Mouse (Mus musculus): ENCODE measurements around the gene Stox2. TPM values are rescaled to one million over a fixed set of nuclear protein-coding genes. Genes with fewer than 3 reads are reported as not detected.

The Stox2 gene
- polyA plus RNA-seq, 1 experiment, result 1.4 TPM

- Histone ChIP-seq H3K36me3 (ENCODE audit: control insufficient read depth, insufficient read depth, low read length) (no peaks in the 10 kb centered on the region), H3K4me3 (ENCODE audit: low read depth, low read length) (no peak overlapping the region), H3K4me1 (ENCODE audit: control insufficient read depth, insufficient read depth, insufficient read length, low read length) (no peaks in the 10 kb centered on the region), H3K27ac (ENCODE audit: insufficient read depth, low read depth, low read length) (no peak overlapping the region), H3K27me3 (ENCODE audit: control insufficient read depth, insufficient read depth, low read length) (no peaks in the 10 kb centered on the region)
- 70% methylated on average over 4 of the region's 4 CpGs for WGBS
- TF ChIP-seq CTCF (IDR thresholded peaks at IDR 0.05; ENCODE audit: extremely low read depth, insufficient read length, insufficient replicate concordance, low read depth, low read length) (no peak), POLR2A (IDR thresholded peaks at IDR 0.05; ENCODE audit: low read depth, low read length) (no peak)
These were observed 237.9 kb downstream of the Stox2 start for GRCm38 (mm10) chr8:47208246-47208645.

- TF ChIP-seq CTCF (IDR thresholded peaks at IDR 0.05; ENCODE audit: extremely low read depth, insufficient read length, insufficient replicate concordance, low read depth, low read length), result no peak
- TF ChIP-seq POLR2A (IDR thresholded peaks at IDR 0.05; ENCODE audit: low read depth, low read length), result no peak
- Histone ChIP-seq H3K4me1 (ENCODE audit: control insufficient read depth, insufficient read depth, insufficient read length, low read length) (no peaks in the 10 kb centered on the region), H3K4me3 (ENCODE audit: low read depth, low read length) (no peak overlapping the region), H3K36me3 (ENCODE audit: control insufficient read depth, insufficient read depth, low read length) (no peaks in the 10 kb centered on the region), H3K27me3 (ENCODE audit: control insufficient read depth, insufficient read depth, low read length) (no peaks in the 10 kb centered on the region), H3K27ac (ENCODE audit: insufficient read depth, low read depth, low read length) (no peak overlapping the region)
- 75% methylated on average over 8 of the region's 8 CpGs for WGBS
These were observed 239.4 kb downstream of the Stox2 start for GRCm38 (mm10) chr8:47206640-47207237.

GRCm38 (mm10) chr8:47205472-47205871, 240.7 kb downstream of the Stox2 start:
- Histone ChIP-seq H3K4me3 (ENCODE audit: low read depth, low read length) (no peak overlapping the region), H3K27me3 (ENCODE audit: control insufficient read depth, insufficient read depth, low read length) (no peaks in the 10 kb centered on the region), H3K36me3 (ENCODE audit: control insufficient read depth, insufficient read depth, low read length) (no peaks in the 10 kb centered on the region), H3K4me1 (ENCODE audit: control insufficient read depth, insufficient read depth, insufficient read length, low read length) (no peaks in the 10 kb centered on the region), H3K27ac (ENCODE audit: insufficient read depth, low read depth, low read length) (no peak overlapping the region)
- TF ChIP-seq CTCF (IDR thresholded peaks at IDR 0.05; ENCODE audit: extremely low read depth, insufficient read length, insufficient replicate concordance, low read depth, low read length), result no peak
- no peak for TF ChIP-seq POLR2A (IDR thresholded peaks at IDR 0.05; ENCODE audit: low read depth, low read length)
- WGBS, result 78% methylated on average over 5 of the region's 5 CpGs

GRCm38 (mm10) chr8:47196391-47196790, 249.8 kb downstream of the Stox2 start:
- H3K27ac ChIP-seq (ENCODE audit: insufficient read depth, low read depth, low read length), result no peak overlapping the region
- H3K27me3 ChIP-seq (ENCODE audit: control insufficient read depth, insufficient read depth, low read length), result no peaks in the 10 kb centered on the region
- no peak for TF ChIP-seq CTCF (IDR thresholded peaks at IDR 0.05; ENCODE audit: extremely low read depth, insufficient read length, insufficient replicate concordance, low read depth, low read length)
- no peak for TF ChIP-seq POLR2A (IDR thresholded peaks at IDR 0.05; ENCODE audit: low read depth, low read length)
- no peaks in the 10 kb centered on the region for H3K4me1 ChIP-seq (ENCODE audit: control insufficient read depth, insufficient read depth, insufficient read length, low read length)
- 91% methylated on average over 1 of the region's 1 CpGs for WGBS
- no peak overlapping the region for H3K4me3 ChIP-seq (ENCODE audit: low read depth, low read length)
- H3K36me3 ChIP-seq (ENCODE audit: control insufficient read depth, insufficient read depth, low read length), result peaks cover 1% of the 10 kb centered on the region; the same call in 1 of the 2 replicates

GRCm38 (mm10) chr8:47193321-47193996, 252.7 kb downstream of the Stox2 start:
- peaks cover 1% of the 10 kb centered on the region; the same call in 1 of the 2 replicates for H3K36me3 ChIP-seq (ENCODE audit: control insufficient read depth, insufficient read depth, low read length)

GRCm38 (mm10) chr8:47191444-47192365, 254.5 kb downstream of the Stox2 start:
- Histone ChIP-seq H3K27ac (ENCODE audit: insufficient read depth, low read depth, low read length) (no peak overlapping the region), H3K4me1 (ENCODE audit: control insufficient read depth, insufficient read depth, insufficient read length, low read length) (no peaks in the 10 kb centered on the region), H3K4me3 (ENCODE audit: low read depth, low read length) (peak overlapping the region; percentile 16; the same call in 1 of the 2 replicates), H3K36me3 (ENCODE audit: control insufficient read depth, insufficient read depth, low read length) (peaks cover 1% of the 10 kb centered on the region; the same call in 1 of the 2 replicates), H3K27me3 (ENCODE audit: control insufficient read depth, insufficient read depth, low read length) (no peaks in the 10 kb centered on the region)
- TF ChIP-seq POLR2A (IDR thresholded peaks at IDR 0.05; ENCODE audit: low read depth, low read length) (no peak), CTCF (IDR thresholded peaks at IDR 0.05; ENCODE audit: extremely low read depth, insufficient read length, insufficient replicate concordance, low read depth, low read length) (no peak)
- 86% methylated on average over 18 of the region's 18 CpGs for WGBS

More at GRCm38 (mm10) chr8:47193321-47193996, 252.7 kb downstream of the Stox2 start:
- TF ChIP-seq POLR2A (IDR thresholded peaks at IDR 0.05; ENCODE audit: low read depth, low read length) (no peak), CTCF (IDR thresholded peaks at IDR 0.05; ENCODE audit: extremely low read depth, insufficient read length, insufficient replicate concordance, low read depth, low read length) (no peak)
- no peaks in the 10 kb centered on the region for H3K27me3 ChIP-seq (ENCODE audit: control insufficient read depth, insufficient read depth, low read length)
- H3K27ac ChIP-seq (ENCODE audit: insufficient read depth, low read depth, low read length), result no peak overlapping the region
- WGBS, result 92% methylated on average over 29 of the region's 29 CpGs
- H3K4me1 ChIP-seq (ENCODE audit: control insufficient read depth, insufficient read depth, insufficient read length, low read length), result no peaks in the 10 kb centered on the region
- no peak overlapping the region for H3K4me3 ChIP-seq (ENCODE audit: low read depth, low read length)

All from small intestine, adult 2 months (tissue).